Mouse (Mus musculus): Measurements from ENCODE around the gene Prkcb.
"Not testable (repeated sequence)": the region's sequence is repeated elsewhere in the genome, so short reads cannot be mapped to it uniquely, and the experiment has no call there.

Gene Prkcb

DNA sequence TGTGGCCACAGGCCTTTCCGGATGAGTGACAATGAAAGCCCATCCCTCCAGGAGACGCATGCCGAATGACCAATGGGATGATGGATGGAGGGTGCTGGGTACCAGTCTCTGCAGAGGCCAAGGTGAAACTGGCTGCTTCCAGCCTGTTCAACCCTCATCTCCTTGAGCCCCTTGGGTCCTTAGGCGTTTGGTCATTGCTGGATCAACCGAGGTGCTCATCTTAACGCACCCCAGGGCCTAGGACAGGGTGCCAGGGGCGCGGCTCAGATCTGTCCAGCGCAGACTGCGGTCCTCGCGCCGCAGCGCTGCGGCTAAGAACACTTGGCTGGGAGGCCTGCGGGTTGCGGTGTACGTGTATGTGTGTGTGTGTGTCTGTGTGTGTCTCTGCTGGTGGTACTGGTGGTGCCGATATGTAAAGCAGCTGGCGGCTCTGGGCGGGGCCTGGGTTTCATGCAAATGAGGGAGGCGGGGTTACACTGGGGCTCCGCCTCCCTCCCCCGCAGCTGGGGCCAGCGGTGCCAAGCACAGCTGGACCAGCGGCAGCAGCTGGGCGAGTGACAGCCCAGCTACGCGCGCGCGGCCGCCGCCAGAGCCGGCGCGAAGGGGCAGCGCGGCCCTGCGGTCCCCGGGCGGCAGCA is at the start of gene Prkcb:
Gene Prkcb (plus strand): TSS at position 147 of the 638 bp plus-strand sequence.
- in situ Hi-C loops (cut with MboI) = no loop called here

GRCm38 (mm10) chr7:122238939-122239338 is 49.6 kb upstream of the Prkcb start:
- in situ Hi-C loops (cut with MboI) = no loop called here

GRCm38 (mm10) chr7:122240413-122241119 is 48.0 kb upstream of the Prkcb start:
- in situ Hi-C loops (cut with MboI) = no loop called here

GRCm38 (mm10) chr7:122242260-122242659 is 46.3 kb upstream of the Prkcb start:
- in situ Hi-C loops (cut with MboI) = no loop called here

DNA sequence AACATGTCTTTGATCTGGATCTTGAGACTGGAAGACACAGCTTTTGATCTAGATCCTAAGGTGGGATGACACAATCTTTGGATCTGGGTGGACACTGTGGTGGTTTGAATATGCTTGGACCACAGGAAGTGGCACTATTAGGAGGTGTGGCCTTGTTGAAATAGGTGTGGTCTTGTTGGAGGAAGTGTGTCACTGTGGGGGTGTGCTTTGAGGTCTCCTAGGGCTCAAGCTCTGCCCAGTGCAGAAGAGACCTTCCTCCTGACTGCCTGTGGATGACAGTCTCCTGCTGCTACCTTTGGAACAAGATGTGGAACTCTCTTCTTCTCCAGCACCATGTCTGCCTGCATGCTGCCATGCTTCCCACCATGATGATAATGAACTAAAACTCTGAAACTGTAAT is 45.8 kb upstream of the Prkcb start:
- in situ Hi-C loops (cut with MboI) = not testable (repeated sequence)

- in situ Hi-C loops (cut with MboI) = no loop called here
Observed at GRCm38 (mm10) chr7:122244166-122244565, 44.4 kb upstream of the Prkcb start.

- in situ Hi-C loops (cut with MboI) = no loop called here
Observed at GRCm38 (mm10) chr7:122244584-122244983, 44.0 kb upstream of the Prkcb start.

- in situ Hi-C loops (cut with MboI) = no loop called here
Observed at GRCm38 (mm10) chr7:122245976-122246375, 42.6 kb upstream of the Prkcb start.

DNA sequence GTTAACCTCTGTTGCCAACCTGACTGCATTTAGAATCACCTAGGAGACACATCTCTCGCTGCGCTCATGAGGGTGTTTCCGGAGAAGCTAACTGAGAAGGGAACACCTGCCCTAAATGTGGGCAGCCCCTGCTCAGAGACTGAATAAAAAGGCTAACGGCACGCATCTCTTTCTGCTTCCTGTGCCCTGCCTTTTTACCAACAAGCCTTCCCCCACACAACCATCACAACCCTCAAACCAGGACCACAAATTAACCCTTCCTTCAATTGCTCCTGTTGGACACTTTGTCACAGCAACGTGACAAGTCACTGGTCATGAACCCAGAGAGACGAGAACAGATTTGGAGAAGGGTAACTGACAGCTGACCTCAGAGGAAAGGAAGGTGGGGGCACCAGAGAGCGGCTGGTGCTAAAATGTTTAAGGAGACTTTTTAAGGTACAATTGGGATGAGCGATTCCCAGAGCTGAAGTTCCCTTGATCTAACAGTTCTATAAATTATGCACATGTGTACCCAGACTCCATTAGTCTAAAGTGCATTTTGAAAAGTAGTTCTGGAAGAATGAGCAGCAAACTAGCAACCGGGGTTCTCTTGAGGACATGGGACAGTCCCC is 41.2 kb upstream of the Prkcb start:
- in situ Hi-C loops (cut with MboI) = no loop called here

DNA sequence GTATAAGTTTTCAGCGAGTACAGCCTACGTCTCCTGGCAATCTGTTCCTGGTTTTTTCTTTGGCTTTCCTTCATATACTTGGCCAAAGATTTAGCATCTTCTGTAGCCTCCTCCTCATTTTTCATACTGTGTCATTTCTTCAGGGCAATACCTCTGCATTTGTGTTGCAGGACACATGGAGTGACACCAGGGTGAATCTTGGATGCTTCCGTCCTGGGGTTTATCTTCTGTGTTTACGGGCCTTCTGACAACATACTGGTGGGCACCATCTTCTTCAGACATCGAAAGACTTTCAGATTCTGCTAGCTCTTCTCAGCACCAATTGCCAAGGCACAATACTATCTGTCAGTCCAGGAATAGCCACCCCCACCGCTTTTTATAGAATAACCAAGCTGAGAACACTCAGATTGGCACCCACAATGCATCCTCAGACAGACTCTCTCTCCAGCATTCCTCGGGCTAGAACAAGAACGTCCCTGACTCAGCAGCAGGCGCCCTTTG is 39.2 kb upstream of the Prkcb start:
- in situ Hi-C loops (cut with MboI) = no loop called here

GRCm38 (mm10) chr7:122251197-122252011 is 37.1 kb upstream of the Prkcb start:
- in situ Hi-C loops (cut with MboI) = no loop called here

GRCm38 (mm10) chr7:122256722-122257121 is 31.8 kb upstream of the Prkcb start:
- in situ Hi-C loops (cut with MboI) = no loop called here

DNA sequence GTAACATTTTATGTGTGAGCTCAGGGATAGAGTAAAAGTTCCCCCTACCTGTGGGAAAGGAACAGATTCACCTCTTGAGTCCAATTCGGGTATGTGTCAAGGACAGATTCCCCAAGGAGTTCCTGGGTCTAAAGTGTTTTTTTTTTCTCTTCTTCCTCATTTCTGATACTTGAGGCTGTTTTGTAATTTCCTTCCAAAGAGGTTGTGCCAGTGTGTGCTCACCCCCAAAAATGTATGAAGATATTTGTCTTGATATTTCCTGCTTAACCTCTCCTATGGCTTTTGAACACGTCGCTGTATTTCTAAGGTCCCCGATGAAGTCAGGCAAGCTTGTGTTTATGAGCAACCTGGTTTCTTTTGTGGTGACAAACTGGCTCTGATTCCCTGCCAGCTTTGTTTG is 30.0 kb upstream of the Prkcb start:
- in situ Hi-C loops (cut with MboI) = no loop called here

GRCm38 (mm10) chr7:122260055-122260602 is 28.4 kb upstream of the Prkcb start:
- in situ Hi-C loops (cut with MboI) = no loop called here

GRCm38 (mm10) chr7:122268983-122269486 is 19.5 kb upstream of the Prkcb start:
- in situ Hi-C loops (cut with MboI) = no loop called here

DNA sequence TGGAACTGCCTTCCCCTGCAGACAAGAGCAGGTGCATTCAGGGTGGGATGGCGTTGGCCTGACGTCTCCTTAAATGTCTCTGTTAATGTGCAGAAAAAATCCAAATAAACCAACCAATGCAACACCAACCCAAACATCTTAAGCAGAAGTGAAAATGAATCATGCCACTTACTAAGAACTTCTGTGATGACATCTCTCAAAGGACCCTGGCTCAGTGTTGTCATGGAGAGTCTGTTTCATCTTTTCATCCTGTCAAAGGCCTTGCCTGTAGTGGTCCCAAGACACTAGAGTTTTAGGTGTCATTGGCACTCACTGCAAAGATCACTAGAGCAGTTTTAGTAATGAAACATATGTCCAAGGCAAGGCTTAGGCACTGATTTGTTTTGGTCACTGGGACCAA is 16.2 kb upstream of the Prkcb start:
- in situ Hi-C loops (cut with MboI) = no loop called here

- in situ Hi-C loops (cut with MboI) = no loop called here
Observed at GRCm38 (mm10) chr7:122279580-122279979, 9.0 kb upstream of the Prkcb start.

- in situ Hi-C loops (cut with MboI) = no loop called here
Observed at GRCm38 (mm10) chr7:122280334-122280733, 8.2 kb upstream of the Prkcb start.

DNA sequence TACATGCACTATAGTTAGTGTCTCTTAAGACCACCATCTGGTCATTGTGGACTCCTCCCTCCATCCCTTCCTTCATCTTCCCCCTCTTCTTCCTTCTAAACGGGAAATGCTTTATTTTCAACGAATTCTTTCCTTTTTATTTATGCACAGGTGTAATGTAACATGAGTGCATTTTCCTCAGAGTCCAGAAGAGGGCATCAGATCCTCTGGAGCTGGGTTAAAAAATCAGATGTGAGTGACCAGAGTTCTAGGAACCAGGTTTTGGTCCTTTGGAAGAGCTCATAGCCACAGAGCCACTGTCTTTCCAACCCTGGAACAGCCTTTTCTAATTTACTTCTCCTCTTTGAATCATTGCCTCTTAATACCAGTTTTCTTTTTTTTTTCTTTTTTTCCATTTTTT is 6.0 kb upstream of the Prkcb start:
- in situ Hi-C loops (cut with MboI) = no loop called here

DNA sequence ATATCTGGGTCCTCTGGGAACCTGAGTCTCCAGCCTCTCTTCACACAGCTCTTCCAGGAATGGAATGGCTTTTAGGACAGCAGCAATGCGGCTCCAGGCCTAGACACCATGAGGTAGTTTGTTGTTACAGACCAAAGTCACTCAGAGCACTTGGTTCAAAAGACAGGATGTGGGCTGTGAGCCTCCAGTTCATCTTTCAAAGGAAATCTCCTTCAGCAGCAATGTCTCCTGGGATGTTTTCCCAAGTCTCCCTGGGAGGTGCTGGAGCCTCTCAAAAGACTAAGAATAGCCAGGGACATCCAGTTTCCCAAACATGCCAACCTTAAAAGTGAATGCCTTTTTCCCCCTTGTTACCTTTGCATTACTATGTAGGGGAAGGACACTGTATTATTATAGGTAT is 1.3 kb upstream of the Prkcb start:
- in situ Hi-C loops (cut with MboI) = no loop called here

DNA sequence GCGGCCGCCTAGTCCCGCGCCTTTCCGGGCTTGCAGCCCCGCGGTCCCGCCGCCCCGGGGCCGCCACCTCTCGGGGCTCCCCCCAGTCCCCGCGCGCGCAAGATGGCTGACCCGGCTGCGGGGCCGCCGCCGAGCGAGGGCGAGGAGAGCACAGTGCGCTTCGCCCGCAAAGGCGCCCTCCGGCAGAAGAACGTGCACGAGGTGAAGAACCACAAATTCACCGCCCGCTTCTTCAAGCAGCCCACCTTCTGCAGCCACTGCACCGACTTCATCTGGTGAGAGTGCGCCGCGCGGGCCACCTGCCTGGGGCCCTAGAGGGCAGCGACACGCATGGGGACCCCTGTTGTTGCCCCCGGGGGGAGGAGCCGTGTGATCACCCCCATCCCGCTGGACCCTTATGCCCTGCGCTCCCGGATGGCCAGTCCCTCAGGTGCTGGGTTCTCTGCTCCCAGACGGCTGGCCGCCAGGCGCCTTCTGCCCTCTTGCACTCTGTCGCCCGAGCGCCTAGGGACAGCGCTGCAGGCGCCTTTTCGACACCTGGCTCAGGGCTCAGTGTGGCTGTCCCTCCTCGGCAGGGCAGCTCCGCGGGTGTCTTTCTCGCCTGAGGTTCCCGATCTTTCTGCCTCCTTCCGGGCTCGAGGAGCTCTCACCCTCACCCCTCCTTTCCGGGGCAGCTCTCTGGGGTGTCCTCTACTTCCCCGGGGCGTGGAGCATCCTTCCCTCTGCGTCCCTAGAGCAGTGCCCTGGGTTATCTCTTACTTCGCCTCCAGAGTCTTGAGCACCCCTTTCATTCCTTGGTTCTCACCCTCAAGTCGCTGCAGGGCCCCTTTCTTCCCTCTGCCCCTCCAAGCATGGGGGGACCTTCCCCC is 926 bp downstream of the Prkcb start:
- in situ Hi-C loops (cut with MboI) = no loop called here
